Mouse (Mus musculus): ENCODE measurements around the gene Gpr146.

DNA sequence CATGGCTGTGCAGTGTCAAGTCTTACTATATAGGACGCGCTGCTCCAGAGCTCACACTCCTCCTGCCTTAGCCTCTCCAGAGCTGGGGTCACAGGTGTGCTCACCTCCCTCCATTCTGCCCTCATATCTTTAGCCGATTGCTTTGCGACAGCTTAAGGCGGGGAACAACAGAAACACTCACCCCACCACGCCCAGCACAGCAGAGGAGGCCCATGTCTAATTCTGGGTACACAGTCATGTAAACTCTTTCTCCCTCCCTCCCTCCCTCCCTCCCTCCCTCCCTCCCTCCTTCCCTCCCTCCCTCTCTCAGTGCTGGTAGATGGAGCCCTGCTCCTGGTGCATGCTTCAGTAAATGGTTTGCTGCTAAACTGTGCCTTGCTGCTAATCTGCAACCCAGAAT lies 27.8 kb upstream of the Gpr146 start:
- TF ChIP-seq CTCF (IDR thresholded peaks at IDR 0.05; ENCODE audit: low read depth, low read length) (no peak), EP300 (IDR thresholded peaks at IDR 0.05; ENCODE audit: insufficient read depth, low read depth, low read length) (no peak)

Data from ES-Bruce4 (cell line).